Mouse (Mus musculus) mesoderm, embryonic 11.5 days (tissue): ENCODE measurements at regions not wholly inside any gene's neighbourhood (a gene's known extent, or its start where the extent isn't known, plus 50 kb on each side); places are given as distances from the start of the nearest gene placed in this dataset.

Experiments used
- DNase-seq: peaks from one replicate; pipeline ENCODE4 v3.0.0-alpha.2; 2012; ENCODE audit warnings: low read depth, low spot score

DNA sequence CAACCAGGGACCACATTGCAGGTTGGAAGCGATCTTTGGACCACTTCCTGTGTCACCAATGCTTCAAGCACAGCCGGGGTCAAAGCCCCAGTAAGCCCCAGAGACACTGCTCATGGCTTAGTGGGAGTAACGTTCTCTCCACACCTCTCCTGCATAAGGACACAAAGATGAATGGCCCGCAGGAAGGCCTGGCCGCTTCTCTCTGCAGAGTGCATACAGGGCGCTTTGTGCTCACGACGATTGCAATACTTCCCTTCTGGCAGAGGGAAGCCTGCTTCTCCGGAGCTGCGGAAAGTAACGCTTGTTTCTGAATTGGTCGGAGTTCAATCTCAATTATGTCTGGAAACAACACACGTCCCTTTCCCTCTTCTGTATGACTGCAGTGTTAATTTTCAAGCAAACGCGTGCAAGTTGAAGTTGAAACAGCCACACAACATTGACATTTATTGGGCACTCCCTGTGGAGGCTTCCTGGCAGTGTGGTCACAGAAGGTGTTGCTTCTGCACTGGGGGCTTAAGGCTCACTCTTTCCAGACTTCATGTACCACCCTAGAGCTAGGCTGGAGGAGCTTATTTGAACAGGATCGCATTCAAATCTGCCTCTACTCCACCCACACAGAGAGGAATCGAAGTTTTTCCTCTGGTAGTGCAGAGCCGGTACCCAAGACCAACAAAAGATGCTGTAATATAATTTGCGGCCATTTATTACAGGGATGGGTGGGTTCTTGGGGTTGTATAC lies 168.4 kb downstream of the Ndfip2 start:
- no peak for DNase-seq

DNA sequence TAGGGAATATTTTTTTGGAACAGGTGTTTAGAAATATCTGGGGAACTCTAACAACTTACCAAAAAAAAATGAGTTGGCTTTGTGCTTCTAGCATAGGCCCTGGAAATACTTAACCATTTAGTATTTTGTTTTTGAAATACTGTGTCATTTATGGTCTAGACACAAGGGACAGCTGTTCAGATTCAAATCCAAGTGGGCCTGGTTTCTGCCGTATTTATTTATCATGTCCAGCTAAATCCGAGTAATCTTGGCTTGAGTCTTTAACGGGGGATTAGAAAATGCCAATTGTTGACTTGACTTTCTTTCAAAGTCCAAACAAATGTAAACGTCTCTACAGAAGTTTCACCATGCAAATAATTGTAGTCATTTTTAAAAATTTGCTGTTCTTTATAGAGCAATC lies 159.6 kb downstream of the Ndfip2 start:
- DNase-seq: no peak

DNA sequence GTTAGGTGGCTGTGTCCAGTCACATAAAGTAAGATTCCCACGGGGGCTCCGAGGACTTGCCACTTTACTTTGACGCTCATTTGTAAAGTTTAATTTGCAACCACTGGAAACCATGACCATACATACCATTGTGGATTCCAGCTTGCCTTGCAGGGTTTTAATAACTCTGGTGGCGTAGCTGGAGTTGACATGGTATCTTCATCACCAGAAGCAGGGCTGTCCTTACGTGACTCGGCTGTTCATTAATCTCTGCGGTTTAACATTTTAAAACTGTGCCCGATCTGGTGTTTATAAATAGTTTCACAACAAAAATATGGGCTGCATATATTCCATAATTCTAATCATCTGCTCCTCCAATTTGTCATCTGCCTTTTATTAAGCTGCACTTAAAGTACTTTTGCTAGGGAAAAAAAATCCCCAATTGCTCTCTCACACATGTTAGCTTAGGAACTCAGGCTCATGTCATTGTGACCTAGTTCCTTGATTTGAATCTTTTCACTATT lies 159.1 kb downstream of the Ndfip2 start:
- DNase-seq: no peak

DNA sequence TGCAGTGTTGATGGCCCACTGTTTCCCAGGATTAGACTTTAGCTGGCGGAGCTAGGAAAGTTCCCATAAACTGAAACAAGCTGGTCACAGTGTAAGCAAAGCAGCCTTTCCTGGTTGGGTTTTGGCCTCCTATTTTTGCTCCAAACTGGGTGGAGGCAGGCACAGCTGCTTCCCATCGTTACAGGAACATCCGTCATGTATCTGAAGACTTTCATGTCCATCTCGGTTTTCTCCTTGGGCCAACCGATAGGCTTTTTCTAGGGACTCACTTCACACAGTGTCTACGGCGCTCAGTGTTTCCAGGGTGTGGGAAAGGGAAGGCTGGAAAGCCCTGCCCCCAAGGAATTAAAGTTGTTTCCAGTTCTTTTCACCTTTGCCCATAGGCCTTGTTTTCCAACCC lies 158.6 kb downstream of the Ndfip2 start:
- no peak for DNase-seq

DNA sequence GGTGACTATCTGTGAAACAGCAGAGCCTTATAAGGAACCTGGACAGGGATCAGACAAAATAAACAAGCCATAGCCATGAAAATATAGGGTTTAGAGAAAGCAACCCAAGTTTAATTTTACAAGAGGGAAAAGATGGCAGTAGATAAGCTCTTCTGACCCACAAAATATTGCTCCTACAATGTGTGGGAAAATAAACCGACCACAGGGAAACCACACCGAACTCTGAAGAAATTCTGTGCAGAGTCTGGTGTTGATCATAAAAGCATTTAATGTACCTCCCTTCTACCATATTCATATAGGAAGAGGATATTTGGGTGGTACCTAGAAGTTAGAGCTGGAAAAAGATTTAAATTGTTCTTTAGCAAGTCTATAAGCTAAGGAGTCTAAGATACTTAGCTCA lies 146.3 kb downstream of the Ndfip2 start:
- DNase-seq: no peak

DNA sequence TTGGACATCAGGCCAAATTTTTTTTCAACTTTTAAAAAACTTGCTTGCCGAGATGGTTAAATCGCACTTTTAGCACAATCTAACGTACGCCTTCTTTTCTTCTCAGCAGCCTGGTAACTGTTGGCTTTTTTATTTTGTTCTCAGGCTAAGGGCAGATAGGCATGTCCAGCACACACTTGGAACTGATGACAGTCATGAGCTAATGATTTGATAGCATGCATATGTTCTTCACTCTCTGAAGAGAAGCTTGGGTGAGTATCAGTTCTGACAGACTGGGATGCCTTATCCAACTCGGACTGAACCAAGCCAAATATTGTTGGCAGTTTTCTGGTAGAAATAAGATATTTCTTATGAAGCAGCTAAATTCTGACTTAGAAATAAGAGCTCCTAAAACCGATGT lies 145.9 kb downstream of the Ndfip2 start:
- no peak for DNase-seq

DNA sequence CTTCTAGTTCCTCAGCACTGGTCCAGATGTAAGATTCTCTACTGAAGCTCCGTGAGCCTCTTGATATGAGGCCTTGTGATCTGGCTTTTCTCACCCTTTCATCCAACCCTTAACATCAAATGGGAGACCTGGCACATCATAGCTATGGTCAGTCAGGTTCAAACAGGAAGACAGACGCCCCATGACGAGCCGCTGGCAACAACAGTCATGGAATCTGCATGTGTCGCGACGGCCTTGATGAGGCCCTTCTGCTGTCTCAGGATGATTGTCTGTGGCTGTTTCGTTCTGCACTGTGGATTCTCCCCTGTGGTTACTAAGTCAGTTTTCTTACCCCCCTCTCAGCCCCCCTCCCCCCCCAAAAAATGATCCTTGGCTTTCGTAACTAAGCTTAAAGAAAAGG lies 144.9 kb downstream of the Ndfip2 start:
- DNase-seq: no peak

DNA sequence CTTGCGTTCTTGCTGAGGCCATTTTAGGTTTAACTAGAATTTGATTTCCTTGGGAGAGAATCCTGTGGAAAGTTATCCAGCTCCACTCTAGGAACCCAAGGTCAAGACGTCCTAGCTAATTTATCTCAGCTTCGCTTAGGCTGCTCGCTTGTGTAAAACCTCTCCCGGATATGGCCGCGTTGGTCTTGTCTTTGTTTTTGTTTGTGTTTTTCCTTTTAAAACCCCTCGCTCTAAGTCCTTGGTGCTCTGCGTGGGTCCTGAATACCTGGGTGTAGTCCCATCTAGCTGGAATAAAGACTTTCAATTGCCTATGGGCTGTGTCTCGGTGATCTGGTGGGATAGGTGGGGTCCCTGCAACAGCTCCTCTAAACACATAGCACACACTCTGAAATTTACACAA lies 144.2 kb downstream of the Ndfip2 start:
- no peak for DNase-seq

DNA sequence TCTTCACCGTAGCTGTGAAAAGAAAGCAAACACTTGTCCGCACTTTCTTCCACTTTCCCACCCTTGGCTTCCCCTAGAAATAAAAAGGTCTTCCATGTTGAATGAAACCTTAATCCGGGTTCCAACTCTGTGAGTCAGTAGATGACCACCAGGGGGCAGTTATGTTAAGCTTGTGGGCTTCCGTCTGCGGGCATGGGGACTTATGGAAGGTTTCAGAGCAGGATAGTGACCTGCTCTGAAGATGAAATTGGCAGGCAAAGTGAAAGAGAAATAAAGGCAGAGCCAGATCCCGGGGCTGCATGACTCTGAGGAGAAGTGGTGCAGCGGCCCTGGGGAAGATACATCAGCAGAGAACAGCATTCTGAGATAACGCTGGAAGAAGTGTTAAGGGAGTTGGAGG lies 139.1 kb downstream of the Ndfip2 start:
- peak; percentile 85 for DNase-seq

DNA sequence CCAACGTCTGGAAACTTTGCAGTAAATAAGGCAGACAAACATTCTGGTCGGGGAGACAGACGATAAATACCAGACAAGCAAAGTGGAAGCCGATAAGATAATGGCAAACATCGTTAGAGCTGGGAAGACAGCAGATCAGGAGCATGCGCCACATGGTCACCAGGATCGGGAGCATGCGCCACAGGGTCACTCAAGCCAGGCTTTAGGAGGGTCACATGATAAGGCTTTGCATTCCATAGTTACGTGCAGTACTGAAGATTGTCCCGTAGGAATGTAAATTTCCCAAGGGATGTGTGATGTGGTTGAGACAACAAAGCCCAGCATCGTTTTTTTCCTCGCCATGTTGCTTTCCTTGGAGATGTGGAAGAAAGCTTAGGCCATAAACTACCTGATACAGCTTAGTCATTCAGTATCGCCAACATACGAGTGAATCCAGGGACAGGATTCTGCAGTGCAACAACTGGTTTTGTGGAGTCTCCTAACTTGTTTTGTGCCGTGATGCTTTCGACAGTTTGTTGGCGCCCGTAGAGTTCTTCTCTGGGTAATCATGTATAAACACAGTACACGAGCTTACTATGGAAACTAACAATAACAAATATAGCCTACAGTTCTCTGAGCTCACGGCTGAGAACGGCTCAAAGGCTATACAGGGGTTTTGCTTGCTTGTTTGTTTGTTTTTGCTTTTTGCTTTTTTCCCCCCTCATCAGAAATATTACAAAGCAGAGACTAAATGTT lies 133.9 kb downstream of the Ndfip2 start:
- no peak for DNase-seq

DNA sequence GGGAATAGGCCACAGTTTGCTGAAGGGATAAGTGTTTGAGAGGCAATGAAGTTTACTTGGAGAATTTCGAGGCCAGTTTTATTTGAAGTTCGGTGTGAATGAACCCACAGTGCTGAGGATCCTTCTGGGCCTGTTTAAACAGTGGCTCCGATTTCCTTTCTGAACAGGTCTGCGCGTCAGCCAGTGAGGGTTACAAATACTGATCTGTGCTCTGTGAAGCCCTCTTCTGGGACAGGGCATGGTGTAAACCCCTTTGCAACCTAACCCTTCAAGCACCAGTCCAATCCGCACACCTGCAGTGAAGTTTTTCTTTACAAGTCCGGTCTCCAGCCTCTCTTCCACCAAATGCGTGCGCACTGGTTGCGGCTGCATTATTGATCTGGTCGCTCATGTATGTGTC lies 133.1 kb downstream of the Ndfip2 start:
- no peak for DNase-seq

DNA sequence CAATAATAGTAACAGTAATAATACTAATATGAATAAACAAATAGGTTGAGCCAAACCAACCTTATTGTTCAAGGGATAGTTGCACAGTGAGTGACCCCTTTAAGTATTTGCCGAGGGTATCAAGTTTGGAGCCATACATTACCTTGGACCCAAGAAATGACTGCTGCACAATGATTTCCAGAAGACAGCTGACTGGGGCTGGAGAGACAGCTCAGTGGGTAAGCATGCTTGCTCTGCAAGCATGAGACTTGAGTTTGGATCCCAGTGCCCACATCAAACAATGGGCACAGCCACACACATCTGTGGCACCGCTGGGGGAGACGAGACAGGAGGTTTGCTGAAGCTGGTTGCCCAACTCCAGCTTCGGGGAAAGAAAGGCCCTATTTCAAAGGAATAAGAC lies 126.7 kb downstream of the Ndfip2 start:
- DNase-seq: no peak

DNA sequence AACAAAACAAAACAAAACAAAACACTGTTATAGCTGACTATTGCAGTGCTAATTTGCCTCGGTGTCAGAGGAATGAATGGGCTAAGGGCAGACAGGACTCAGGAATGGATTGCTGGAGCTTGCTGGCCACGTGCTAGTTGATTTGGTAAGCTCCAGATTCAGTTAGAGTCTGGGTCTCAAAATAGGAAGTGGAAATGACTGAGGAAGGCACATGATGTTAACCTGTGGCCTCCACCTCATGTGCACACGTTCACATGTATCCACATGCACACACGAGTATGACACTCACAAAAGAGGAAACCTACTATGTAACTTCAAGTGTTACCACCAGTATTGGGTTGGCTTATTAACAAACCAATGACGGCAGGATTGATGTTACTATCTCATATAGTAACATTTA lies 125.0 kb downstream of the Ndfip2 start:
- no peak for DNase-seq

DNA sequence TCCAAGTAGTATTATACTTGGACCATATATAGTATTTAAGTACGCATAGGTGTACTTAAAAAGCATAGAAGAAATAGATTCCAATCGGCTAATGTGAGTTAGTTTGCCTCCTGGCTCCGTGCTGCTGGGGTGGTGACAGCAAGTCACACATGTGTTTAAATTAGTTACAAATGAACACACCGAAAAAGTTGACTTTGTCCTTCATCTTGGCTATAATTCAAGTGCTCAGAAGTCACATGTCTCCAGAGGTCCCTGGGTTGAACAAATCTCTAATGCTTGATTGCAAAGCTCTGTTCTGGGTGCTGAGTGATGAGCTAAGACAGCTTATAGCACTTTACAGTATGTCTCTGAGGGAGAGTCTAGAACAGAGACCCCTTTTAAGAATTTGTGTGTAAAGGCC lies 121.7 kb downstream of the Ndfip2 start:
- no peak for DNase-seq

DNA sequence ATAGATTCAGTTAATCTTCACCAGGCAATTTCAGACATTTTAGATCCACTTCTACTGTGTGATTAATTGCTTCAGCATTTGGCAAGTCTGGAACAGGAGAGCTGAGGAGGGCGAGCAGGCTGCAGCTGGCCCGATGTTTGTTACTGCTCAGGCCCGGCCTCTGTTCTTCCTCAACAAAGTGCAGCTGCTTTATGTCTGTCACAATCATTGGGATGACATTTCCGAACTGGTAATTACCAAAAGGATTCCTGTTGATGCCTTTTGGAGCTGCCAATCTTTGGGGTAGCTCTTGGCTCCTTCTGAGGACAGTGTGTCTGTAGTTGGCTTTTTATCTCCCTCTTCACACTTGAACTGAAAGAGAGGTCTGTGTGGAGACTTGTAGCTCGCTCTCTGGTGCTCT lies 119.4 kb downstream of the Ndfip2 start:
- DNase-seq: peak; percentile 63

DNA sequence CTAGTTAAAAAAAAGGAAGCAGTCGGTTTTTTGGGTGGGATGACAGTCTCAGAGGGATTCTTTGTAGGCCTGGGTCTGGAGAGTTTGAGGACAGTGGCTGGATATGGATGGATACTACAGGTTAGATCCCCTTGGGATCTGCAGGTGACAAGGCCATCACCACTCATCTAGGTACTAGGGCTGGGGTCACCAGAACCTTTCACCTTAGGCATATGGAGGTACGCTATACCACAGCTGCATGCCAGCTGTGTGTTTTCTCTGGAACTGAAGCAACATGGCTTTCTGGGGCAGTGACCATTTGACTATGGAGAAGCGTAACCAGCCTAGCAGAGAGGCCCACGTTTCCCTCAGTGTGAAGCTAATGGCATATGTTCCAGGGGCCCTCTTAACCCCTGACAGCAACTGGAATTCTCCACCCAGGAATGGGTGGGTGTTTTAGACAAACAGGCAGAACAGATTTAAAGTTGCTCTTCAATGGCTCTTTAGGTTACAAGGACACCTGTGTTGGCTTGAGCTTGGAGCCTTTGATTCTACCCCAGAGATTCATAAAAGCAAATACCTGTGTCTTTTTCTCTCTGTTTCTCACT lies 118.8 kb downstream of the Ndfip2 start:
- peak; percentile 64 for DNase-seq

DNA sequence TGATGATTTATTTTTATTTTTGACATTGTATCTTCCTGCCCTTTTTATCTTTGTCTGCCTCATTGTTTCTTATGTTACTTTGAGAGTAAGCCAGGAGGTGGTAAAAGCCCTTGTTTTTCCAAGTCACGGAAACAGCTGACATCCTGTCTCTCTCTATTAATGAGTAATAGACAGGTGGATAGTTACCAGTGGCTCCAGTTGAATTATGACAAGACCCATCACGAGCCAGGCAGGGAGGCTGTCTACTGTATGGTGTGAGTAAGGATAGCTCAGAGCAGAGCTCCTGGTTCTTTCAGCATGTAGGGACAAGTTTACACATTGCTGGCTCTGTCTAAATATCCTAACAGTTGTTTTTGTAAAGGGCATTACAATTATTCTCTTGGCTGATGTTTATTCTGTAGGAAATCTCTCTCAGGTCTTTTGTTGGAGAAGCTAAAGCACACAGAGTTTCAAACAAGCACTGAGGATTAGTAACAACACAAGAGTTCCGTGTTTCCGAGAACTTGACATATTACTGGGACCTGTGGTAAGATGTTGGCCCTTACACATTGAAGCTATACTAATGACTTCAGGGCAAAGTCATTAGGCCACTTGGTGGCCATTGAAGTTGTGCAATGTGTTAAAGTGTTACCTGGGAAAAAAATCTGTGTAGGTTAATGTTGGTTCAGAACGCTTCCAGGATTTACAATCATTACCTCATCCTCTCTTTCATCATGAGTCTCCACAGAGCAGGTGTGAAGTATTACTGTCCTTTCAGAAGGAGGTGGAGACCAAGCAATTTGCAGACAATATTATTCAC lies 111.5 kb downstream of the Ndfip2 start:
- no peak for DNase-seq

DNA sequence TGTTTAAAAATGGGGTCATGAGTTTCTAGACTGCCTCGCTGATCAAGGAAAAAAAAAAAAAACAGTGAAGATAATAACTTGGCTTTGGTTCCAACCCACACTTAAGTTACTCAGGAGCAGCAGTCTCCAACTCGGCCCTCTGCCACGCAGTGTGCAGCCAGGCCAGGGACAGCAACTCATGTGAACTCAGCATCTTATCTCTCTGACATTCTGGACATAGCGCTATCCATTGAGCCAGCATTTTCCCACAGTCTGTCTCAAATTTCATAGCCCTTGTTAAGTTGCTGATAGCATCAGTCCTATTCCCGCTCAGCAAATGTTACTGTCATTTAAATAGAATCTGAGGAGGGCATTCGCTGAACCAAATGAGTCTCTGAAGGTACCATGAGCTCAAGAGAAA lies 102.2 kb downstream of the Ndfip2 start:
- no peak for DNase-seq

DNA sequence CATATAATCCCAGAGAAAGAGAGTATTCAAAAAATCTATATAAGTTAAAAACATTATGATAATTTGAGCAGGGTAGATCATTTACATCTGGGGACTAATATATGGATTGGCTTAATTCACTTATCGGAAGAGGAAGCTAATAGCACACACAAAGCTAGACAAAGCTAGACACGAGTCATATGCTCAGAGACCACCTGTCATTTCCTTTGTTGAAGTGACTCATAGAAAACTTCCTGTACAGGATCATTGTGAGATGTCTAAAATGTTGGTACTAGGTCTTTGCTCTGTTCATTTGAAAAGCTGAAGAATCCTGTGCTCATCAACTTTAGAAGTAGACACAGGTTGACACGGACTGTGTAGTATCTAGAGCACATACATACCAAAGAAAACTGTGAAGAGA lies 101.5 kb downstream of the Ndfip2 start:
- no peak for DNase-seq
